Mouse (Mus musculus) forebrain, postnatal 0 days (tissue): Measurements from ENCODE around the gene Vmn2r107. TPM values are rescaled to one million over a fixed set of nuclear protein-coding genes. Genes with fewer than 3 reads are reported as not detected.

ENCODE experiments used
- ATAC-seq: fragments of 200-750 bp; cut with Nextera tagmentation; 2 replicates; pipeline ENCODE4 v1.8.0; 2017; ENCODE audit warnings: mild to moderate bottlenecking, moderate library complexity
- DNase-seq: peaks from one replicate; pipeline ENCODE4 v3.0.0-alpha.2; 2015
- H3K27ac ChIP-seq: fragments of 300-500 bp; sonication (generic); 2 replicates; pipeline ENCODE4 v1.5.1; 2014; ENCODE audit warnings: low read depth, mild to moderate bottlenecking, antibody characterized with exemption, low read length, moderate library complexity, mixed read lengths
- H3K27me3 ChIP-seq: fragments of 300-500 bp; sonication (generic); 2 replicates; pipeline ENCODE4 v1.6.1; 2014; ENCODE audit warnings: mild to moderate bottlenecking, low read length, mixed read lengths; ENCODE audit not compliant: insufficient read depth
- H3K36me3 ChIP-seq: fragments of 300-500 bp; sonication (generic); 2 replicates; pipeline ENCODE4 v1.6.1; 2014; ENCODE audit warnings: mild to moderate bottlenecking, moderate library complexity; ENCODE audit not compliant: insufficient read depth
- H3K4me1 ChIP-seq: fragments of 300-500 bp; sonication (generic); 2 replicates; pipeline ENCODE4 v1.6.1; 2014; ENCODE audit warnings: antibody characterized with exemption; ENCODE audit not compliant: insufficient read depth
- H3K4me2 ChIP-seq: fragments of 300-500 bp; sonication (generic); 2 replicates; pipeline ENCODE4 v1.6.1; 2014; ENCODE audit warnings: low read depth, mild to moderate bottlenecking, moderate library complexity
- H3K4me3 ChIP-seq: fragments of 300-500 bp; sonication (generic); 2 replicates; pipeline ENCODE4 v1.5.1; 2014; ENCODE audit warnings: low read depth, low read length, mixed read lengths
- H3K9ac ChIP-seq: fragments of 300-500 bp; sonication (generic); 2 replicates; pipeline ENCODE4 v1.6.1; 2014; ENCODE audit warnings: mild to moderate bottlenecking
- H3K9me3 ChIP-seq: fragments of 300-500 bp; sonication (generic); 2 replicates; pipeline ENCODE4 v1.6.1; 2016; ENCODE audit warnings: low read length
- CTCF ChIP-seq: sonication (generic); IDR thresholded peaks from 2 replicates; pipeline ENCODE4 v1.5.1; 2016; ENCODE audit warnings: antibody characterized with exemption, control low read depth, low read depth
- WGBS: fragments of 180-500 bp; shearing (Covaris S2); extraction: QIAGEN DNeasy Blood & Tissue Kit; methylation state at CpG from one replicate; pipeline ENCODE4 v1.1.7; 2014; 5-methylcytosine and 5-hydroxymethylcytosine counted together
- polyA plus RNA-seq: library from polyadenylated mRNA; unstranded; fragments of >200 nt; fragmentation: Nextera tagmentation; extraction: Ambion mirVana; gene quantifications from 2 replicates; pipeline ENCODE4 v1.2.1, GENCODE M21; 2015
- total RNA-seq: library from RNA; depleted of rRNA; stranded (reverse); fragments of >200 nt; gene quantifications from 2 replicates; pipeline ENCODE4 v1.2.3, GENCODE M21; 2014; rRNA removed

Vmn2r107 gene
- not detected in 2 replicates for total RNA-seq
- polyA plus RNA-seq, result not detected in 2 replicates

DNA sequence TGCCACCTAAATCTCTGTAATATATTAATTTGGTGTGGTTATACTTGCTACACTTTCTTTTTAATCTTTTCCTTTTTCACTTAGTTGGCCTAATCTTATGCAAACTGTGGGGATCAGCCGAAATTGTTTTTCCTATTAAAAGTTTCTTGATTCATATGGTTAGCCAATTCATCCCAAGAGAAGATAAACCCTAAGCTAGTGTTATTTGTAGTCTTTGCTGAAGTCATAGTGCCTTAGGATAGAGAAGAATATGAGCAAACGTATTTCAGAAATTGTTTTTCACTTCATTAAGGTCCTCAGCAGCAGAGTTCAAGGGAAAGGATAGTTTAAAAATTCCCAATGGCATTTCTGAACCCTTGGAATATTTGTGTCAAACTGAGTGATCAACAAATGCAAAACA is at the start of gene Vmn2r107:
TSS of gene Vmn2r107 (plus strand) at position 301 of the 400 bp plus-strand sequence.
- ATAC-seq (no peak), DNase-seq (no peak)
- no peak within 1 kb of the TSS for H3K4me3 ChIP-seq
- no peaks in the 10 kb centered on the region for H3K36me3 ChIP-seq
- no peak within 1 kb of the TSS for H3K27ac ChIP-seq
- H3K27me3 ChIP-seq, result no peaks in the 10 kb centered on the region
- H3K9me3 ChIP-seq, result no peaks in the 10 kb centered on the region
- TF ChIP-seq CTCF, result no peak
- H3K9ac ChIP-seq, result no peak within 1 kb of the TSS
- H3K4me1 ChIP-seq, result no peaks in the 10 kb centered on the region
- H3K4me2 ChIP-seq, result no peak within 1 kb of the TSS
- 59% methylated on average over 2 of the region's 2 CpGs for WGBS

DNA sequence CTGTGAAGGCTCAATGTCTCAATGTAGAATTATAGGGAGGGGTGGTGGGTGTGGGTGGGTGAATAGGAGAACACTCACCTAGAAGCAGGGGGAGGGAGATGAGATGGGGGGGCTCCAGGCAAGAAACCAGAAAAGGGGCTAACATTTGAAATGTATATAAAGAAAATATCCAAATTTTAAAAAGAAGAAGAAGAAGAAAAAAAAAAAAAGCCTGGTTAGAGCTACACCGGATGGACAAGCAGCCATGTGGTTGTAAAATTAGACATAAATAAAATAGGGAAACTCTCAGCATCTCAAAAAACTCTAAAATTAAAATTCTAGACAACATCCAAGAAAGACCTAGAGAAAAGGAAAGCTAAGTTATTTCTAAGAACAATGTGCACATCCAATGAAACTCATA is 39.3 kb upstream of the Vmn2r107 start:
- no peaks in the 10 kb centered on the region for H3K4me1 ChIP-seq
- H3K4me3 ChIP-seq, result no peak overlapping the region
- ATAC-seq (no peak), DNase-seq (no peak)
- H3K36me3 ChIP-seq, result no peaks in the 10 kb centered on the region
- H3K9me3 ChIP-seq, result no peaks in the 10 kb centered on the region; the same call in 1 of the 2 replicates
- TF ChIP-seq CTCF, result no peak
- H3K27me3 ChIP-seq, result no peaks in the 10 kb centered on the region
- H3K4me2 ChIP-seq, result no peak overlapping the region
- no peak overlapping the region for H3K9ac ChIP-seq
- H3K27ac ChIP-seq, result no peak overlapping the region
- WGBS, result 98% methylated on average over 1 of the region's 1 CpGs

DNA sequence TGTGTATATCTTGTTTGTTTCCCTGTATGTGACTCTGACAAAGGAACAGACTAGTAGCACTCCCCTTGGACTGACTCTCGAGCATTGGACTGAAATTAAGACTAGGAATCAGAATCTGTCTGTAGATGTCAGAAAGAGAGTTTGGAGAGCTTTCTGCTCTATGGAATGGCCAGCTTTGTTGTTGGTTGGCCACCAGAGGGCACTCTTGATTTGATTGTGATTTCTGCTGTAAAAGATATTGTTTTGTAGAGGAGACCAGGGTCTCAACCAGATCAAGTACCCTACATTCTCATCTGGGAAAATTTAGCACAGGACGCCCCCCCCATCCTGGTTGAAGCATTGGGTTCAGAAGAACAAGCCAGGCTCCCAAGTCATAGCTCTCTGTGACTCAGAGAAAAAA is 54.1 kb downstream of the Vmn2r107 start:
- Histone ChIP-seq H3K9me3 (peaks cover 13% of the 10 kb centered on the region; the same call in 1 of the 2 replicates), H3K4me3 (no peak overlapping the region), H3K4me2 (no peak overlapping the region), H3K27me3 (no peaks in the 10 kb centered on the region), H3K9ac (no peak overlapping the region), H3K36me3 (no peaks in the 10 kb centered on the region), H3K27ac (no peak overlapping the region), H3K4me1 (no peaks in the 10 kb centered on the region)
- ATAC-seq (no peak), DNase-seq (no peak)
- no peak for TF ChIP-seq CTCF
- WGBS, result 42% methylated on average over 2 of the region's 2 CpGs

DNA sequence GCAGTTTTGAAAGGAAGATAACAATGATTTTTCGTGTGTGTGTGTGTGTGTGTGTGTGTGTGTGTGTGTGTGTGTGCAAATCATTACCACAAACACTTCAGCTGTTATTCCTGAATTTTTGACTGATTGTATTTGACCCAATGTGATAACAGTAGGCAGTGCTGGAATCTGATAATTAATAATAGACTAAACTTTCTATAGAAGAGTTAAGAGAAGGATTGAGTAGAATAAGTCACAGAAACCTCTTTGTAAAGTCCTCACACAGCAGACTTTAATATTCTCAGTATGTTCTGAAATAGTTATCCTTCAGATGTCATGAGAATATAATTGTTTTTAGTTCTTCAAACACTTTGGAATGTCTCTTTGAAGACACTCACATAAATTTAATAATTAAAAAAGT is 68.8 kb downstream of the Vmn2r107 start, which contains the start of gene Vmn1r224:
TSS of gene Vmn1r224 (plus strand) at position 301 of the 400 bp plus-strand sequence.
- no peak within 1 kb of the TSS for H3K27ac ChIP-seq
- DNase-seq, result no peak
- ATAC-seq, result no peak
- no peak within 1 kb of the TSS for H3K4me3 ChIP-seq
- peaks cover 10% of the 10 kb centered on the region for H3K9me3 ChIP-seq
- TF ChIP-seq CTCF, result no peak
- 18% methylated on average over 1 of the region's 1 CpGs for WGBS
- no peak within 1 kb of the TSS for H3K4me2 ChIP-seq
- no peak within 1 kb of the TSS for H3K9ac ChIP-seq
- no peaks in the 10 kb centered on the region for H3K27me3 ChIP-seq
- H3K4me1 ChIP-seq, result no peaks in the 10 kb centered on the region
- no peaks in the 10 kb centered on the region for H3K36me3 ChIP-seq

Other genes starting within 250 kb of the Vmn2r107 start
- not detected in 2 replicates for gene Fpr-rs7, start 231.0 kb upstream of the Vmn2r107 start, total RNA-seq
- not detected in 2 replicates for gene Fpr-rs7, start 231.0 kb upstream of the Vmn2r107 start, polyA plus RNA-seq
- not detected in 2 replicates for gene Fpr-rs6, start 162.1 kb upstream of the Vmn2r107 start, total RNA-seq
- gene Fpr-rs6, start 162.1 kb upstream of the Vmn2r107 start, polyA plus RNA-seq, result not detected in 2 replicates
- not detected in 2 replicates for gene Vmn2r105, start 110.2 kb upstream of the Vmn2r107 start, total RNA-seq
- not detected in 2 replicates for gene Vmn2r105, start 110.2 kb upstream of the Vmn2r107 start, polyA plus RNA-seq
- not detected in 2 replicates for gene Vmn2r106, start 59.7 kb upstream of the Vmn2r107 start, total RNA-seq
- not detected in 2 replicates for gene Vmn2r106, start 59.7 kb upstream of the Vmn2r107 start, polyA plus RNA-seq
- not detected in 2 replicates for gene Vmn1r224, start 68.9 kb downstream of the Vmn2r107 start, total RNA-seq
- not detected in 2 replicates for gene Vmn1r224, start 68.9 kb downstream of the Vmn2r107 start, polyA plus RNA-seq
- gene Vmn2r108, start 136.1 kb downstream of the Vmn2r107 start, total RNA-seq, result not detected in 2 replicates
- gene Vmn2r108, start 136.1 kb downstream of the Vmn2r107 start, polyA plus RNA-seq, result not detected in 2 replicates
- gene Vmn1r225, start 152.9 kb downstream of the Vmn2r107 start, total RNA-seq, result not detected in 2 replicates
- not detected in 2 replicates for gene Vmn1r225, start 152.9 kb downstream of the Vmn2r107 start, polyA plus RNA-seq
- not detected in 2 replicates for gene Vmn2r109, start 219.5 kb downstream of the Vmn2r107 start, total RNA-seq
- gene Vmn2r109, start 219.5 kb downstream of the Vmn2r107 start, polyA plus RNA-seq, result not detected in 2 replicates